ENCODE assay signal across 8 mouse cellular contexts in genomic region chr16:44331995-44332860, GRCm38 (mm10). TPM values are rescaled to one million over a fixed set of nuclear protein-coding genes. Genes with fewer than 3 reads are reported as not detected.
A peak's percentile ranks its signal among the peaks of the same experiment; 100 is the strongest.
DNase-seq lines count a peak whose midpoint lies in the region; ATAC-seq and TF ChIP-seq lines count a peak whose summit lies in the region.

No protein-coding gene starts in this region.

- TF ChIP-seq POLR2A in olfactory bulb, adult 2 months (IDR thresholded peaks at IDR 0.05; ENCODE audit: insufficient read depth, low read depth, low read length), result no peak

- peak; percentile 67 for ATAC-seq in kidney, embryonic 16.5 days (ENCODE audit: low FRiP score, low TSS enrichment)
- ATAC-seq in liver, embryonic 15.5 days (ENCODE audit: insufficient read depth), result no peak
- no peak for ATAC-seq in monocyte, adult 5-6 weeks (replicated peaks; ENCODE audit: insufficient number of reproducible peaks, low FRiP score, low TSS enrichment, poor library complexity, severe bottlenecking)

- H3K36me3 ChIP-seq in kidney, embryonic 16.5 days (ENCODE audit: insufficient read depth, low read length), result no peaks in the 10 kb centered on the region
- H3K36me3 ChIP-seq in liver, embryonic 15.5 days (replicated peaks), result no peaks in the 10 kb centered on the region

- WGBS in kidney, embryonic 16.5 days, result under 1% methylated on average over 59 of the region's 60 CpGs
- WGBS in liver, embryonic 15.5 days (ENCODE audit: insufficient replicate concordance), result 1% methylated on average over 60 of the region's 60 CpGs
- under 1% methylated on average over 60 of the region's 60 CpGs for WGBS in olfactory bulb, adult 2 months

- peaks cover 23% of the 10 kb centered on the region for H3K27me3 ChIP-seq in kidney, embryonic 16.5 days (ENCODE audit: insufficient read depth, low read length)
- H3K27me3 ChIP-seq in liver, embryonic 15.5 days, result peaks cover 42% of the 10 kb centered on the region

- H3K9me3 ChIP-seq in kidney, embryonic 16.5 days (ENCODE audit: low read length), result peaks cover 5% of the 10 kb centered on the region; the same call in 1 of the 2 replicates
- H3K9me3 ChIP-seq in liver, embryonic 15.5 days (replicated peaks), result no peaks in the 10 kb centered on the region

- H3K27ac ChIP-seq in kidney, embryonic 16.5 days (ENCODE audit: low read length), result no peak overlapping the region
- H3K27ac ChIP-seq in liver, embryonic 15.5 days (replicated peaks), result no peak overlapping the region
- no peak overlapping the region for H3K27ac ChIP-seq in olfactory bulb, adult 2 months (ENCODE audit: insufficient read depth, low read depth, low read length)

- H3K4me3 ChIP-seq in kidney, embryonic 16.5 days (ENCODE audit: low read length), result peak overlapping the region; percentile 66
- H3K4me3 ChIP-seq in liver, embryonic 15.5 days (replicated peaks), result peak overlapping the region; percentile 51
- peak overlapping the region; percentile 67 for H3K4me3 ChIP-seq in olfactory bulb, adult 2 months (ENCODE audit: insufficient read depth, low read depth, low read length)

- no peak for TF ChIP-seq CTCF in olfactory bulb, adult 2 months (IDR thresholded peaks at IDR 0.05; ENCODE audit: insufficient read depth, low read depth, low read length)

- peak; percentile 36 for DNase-seq in urinary bladder, adult 2 months (ENCODE audit: low spot score)
- no peak for DNase-seq in urinary bladder, postnatal 4 days (ENCODE audit: low spot score in 2 of 2)
- peak; percentile 62 for DNase-seq in cerebellum, adult 9-11 months
- peak; percentile 35 to 51 for DNase-seq in frontal cortex, postnatal 36 days (ENCODE audit: low spot score in 2 of 2)

- peak overlapping the region; percentile 70 for H3K9ac ChIP-seq in kidney, embryonic 16.5 days (replicated peaks; ENCODE audit: low read length)
- H3K9ac ChIP-seq in liver, embryonic 15.5 days, result 0 out of 2 replicates have a peak overlapping the region, but pooled peaks have one; percentile 19

- peak overlapping the region; percentile 100 for H3K4me2 ChIP-seq in kidney, embryonic 16.5 days (replicated peaks; ENCODE audit: low read depth, low read length)
- peak overlapping the region; percentile 78 for H3K4me2 ChIP-seq in liver, embryonic 15.5 days

- peaks cover 10% of the 10 kb centered on the region for H3K4me1 ChIP-seq in kidney, embryonic 16.5 days (ENCODE audit: insufficient read depth, low read length)
- peaks cover 12% of the 10 kb centered on the region for H3K4me1 ChIP-seq in liver, embryonic 15.5 days (replicated peaks)
- H3K4me1 ChIP-seq in olfactory bulb, adult 2 months (ENCODE audit: control insufficient read depth, insufficient read depth, low read length), result peaks cover 6% of the 10 kb centered on the region

RNA-seq across cellular contexts. Expression of gene Sidt1, which starts 0.8 kb away (rescaled TPM):
- 35.5 and 39.2 TPM in 2 replicates for polyA plus RNA-seq in urinary bladder, adult 2 months (2012; rRNA removed)
- 0.75 and 0.76 TPM in 2 replicates for polyA plus RNA-seq in kidney, embryonic 16.5 days (2015; fragmentation: Nextera tagmentation; extraction: Ambion mirVana)
- 0.03 TPM in 1 of 2 replicates, not detected in the other for polyA plus RNA-seq in liver, embryonic 15.5 days (2015; fragmentation: Nextera tagmentation; extraction: Ambion mirVana)
- polyA plus RNA-seq in olfactory bulb, adult 2 months (2012; ENCODE audit: insufficient read depth, insufficient read length, low replicate concordance, missing spikeins), result not detected in 2 replicates
- 4.0 to 16.8 TPM (median 10.8 TPM) in 3 replicates for total RNA-seq in monocyte, adult 5-6 weeks (2017)

RNA-seq across cellular contexts. Expression of gene Spice1, which starts 14.7 kb away (rescaled TPM):
- polyA plus RNA-seq in urinary bladder, adult 2 months (2012; rRNA removed), result 27.1 and 41.0 TPM in 2 replicates
- polyA plus RNA-seq in kidney, embryonic 16.5 days (2015; fragmentation: Nextera tagmentation; extraction: Ambion mirVana), result 28.0 and 33.9 TPM in 2 replicates
- 6.1 and 7.8 TPM in 2 replicates for polyA plus RNA-seq in liver, embryonic 15.5 days (2015; fragmentation: Nextera tagmentation; extraction: Ambion mirVana)
- polyA plus RNA-seq in olfactory bulb, adult 2 months (2012; ENCODE audit: insufficient read depth, insufficient read length, low replicate concordance, missing spikeins), result not detected in 2 replicates
- total RNA-seq in monocyte, adult 5-6 weeks (2017), result 11.7 to 50.5 TPM (median 19.1 TPM) in 3 replicates

Comparison
In these comparisons a context has a peak if more than half of its experiments do, and no peak if none do; other contexts are left out.
1. DNase-seq: peak in urinary bladder, adult 2 months (single experiment), cerebellum, adult 9-11 months (single experiment) and frontal cortex, postnatal 36 days (2 of 2); none in urinary bladder, postnatal 4 days (0 of 2).
2. RNA of gene Sidt1, which starts 0.8 kb away (polyA plus RNA-seq): 35.5 to 39.2 TPM in urinary bladder, adult 2 months; 0.75 to 0.76 TPM in kidney, embryonic 16.5 days, 0.03 TPM in liver, embryonic 15.5 days and not detected in olfactory bulb, adult 2 months; every median in the first group is over 10 times any median in the second.
3. Peak in every context shown above with its lines, with median percentiles within 50 percentile points of each other: H3K4me3 ChIP-seq.